Mouse (Mus musculus) layer of hippocampus, postnatal 10 days (tissue): Measurements from ENCODE around the gene Srsf4. TPM values are rescaled to one million over a fixed set of nuclear protein-coding genes. Genes with fewer than 3 reads are reported as not detected.
A peak's percentile ranks its signal among the peaks of the same experiment; 100 is the strongest.

Experiments used
- DNase-seq, 2 experiments: peaks; one replicate each; pipeline ENCODE4 v3.0.0; 2021; ENCODE audit warnings: low spot score in 2 of 2
- total RNA-seq, 2 experiments: library from RNA; stranded (reverse); gene quantifications; 2 replicates each; pipeline ENCODE4 v1.2.3; 2021

Gene Srsf4
- total RNA-seq, 2 experiments from 2014 or later = 74.4 to 77.1 TPM

- no peak for DNase-seq
Measured at GRCm38 (mm10) chr4:131914046-131914643, 40.7 kb downstream of the Srsf4 start.

GRCm38 (mm10) chr4:131914891-131915469 is 41.6 kb downstream of the Srsf4 start:
- no peak for DNase-seq

GRCm38 (mm10) chr4:131915821-131916328 is 42.5 kb downstream of the Srsf4 start:
- no peak for DNase-seq

- DNase-seq = peak; percentile 79 to 82
Measured at GRCm38 (mm10) chr4:131916425-131916824, 43.0 kb downstream of the Srsf4 start.

GRCm38 (mm10) chr4:131917010-131917555 is 43.7 kb downstream of the Srsf4 start:
- DNase-seq = no peak

- DNase-seq = no peak
Measured at GRCm38 (mm10) chr4:131918026-131918533, 44.7 kb downstream of the Srsf4 start.

- no peak for DNase-seq
Measured at GRCm38 (mm10) chr4:131918711-131919500, 45.5 kb downstream of the Srsf4 start.

GRCm38 (mm10) chr4:131919506-131920140 is 46.2 kb downstream of the Srsf4 start:
- DNase-seq = no peak

- DNase-seq = no peak
Measured at GRCm38 (mm10) chr4:131920141-131920594, 46.8 kb downstream of the Srsf4 start.

GRCm38 (mm10) chr4:131920595-131921351 is 47.4 kb downstream of the Srsf4 start:
- DNase-seq = peak in 1 of 2 experiments; percentile 35

GRCm38 (mm10) chr4:131921461-131922346 is 48.3 kb downstream of the Srsf4 start, which contains the start of gene Tmem200b:
Gene Tmem200b, plus strand, starts transcription at chr4:131921771.
- DNase-seq = no peak

- DNase-seq = no peak
Measured at GRCm38 (mm10) chr4:131922404-131922803, 49.0 kb downstream of the Srsf4 start.

- DNase-seq = no peak
Measured at GRCm38 (mm10) chr4:131924096-131924810, 50.8 kb downstream of the Srsf4 start.

- DNase-seq = no peak
Measured at GRCm38 (mm10) chr4:131929146-131929545, 55.7 kb downstream of the Srsf4 start.

GRCm38 (mm10) chr4:131939459-131939858 is 66.0 kb downstream of the Srsf4 start:
- no peak for DNase-seq

- DNase-seq = no peak
Measured at GRCm38 (mm10) chr4:131940846-131941245, 67.4 kb downstream of the Srsf4 start.

GRCm38 (mm10) chr4:131947848-131948247 is 74.4 kb downstream of the Srsf4 start:
- no peak for DNase-seq

- DNase-seq = no peak
Measured at GRCm38 (mm10) chr4:131949903-131950302, 76.5 kb downstream of the Srsf4 start.
